ENCODE assay signal across 9 mouse cellular contexts in the genomic region with DNA sequence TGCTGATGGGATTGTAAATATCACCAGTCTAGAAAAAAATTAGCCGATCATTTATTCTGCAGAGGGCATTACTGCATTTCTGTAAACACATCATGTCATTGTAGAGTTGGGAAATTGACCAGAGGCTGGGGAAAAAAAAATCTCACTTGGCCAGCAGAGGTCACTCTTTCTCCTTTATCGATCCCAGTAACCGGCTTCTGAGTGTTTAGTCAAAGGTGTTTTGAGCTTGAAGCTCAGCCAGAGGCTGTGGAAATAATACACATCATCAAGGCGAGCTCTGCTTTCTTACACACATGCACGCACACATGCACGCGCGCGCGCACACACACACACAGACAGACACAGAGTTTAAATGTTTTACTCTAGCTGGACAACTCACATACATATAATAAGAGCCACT.
DNase-seq lines count a peak whose midpoint lies in the region; ATAC-seq and TF ChIP-seq lines count a peak whose summit lies in the region.
"Had no signal": no experiment of that assay in that cellular context is flagged by ENCODE, and none has a peak within 500 bp of the region (broad histone marks: within the 10 kb centered on the region; RNA-seq: fewer than 3 reads in every experiment).

No protein-coding gene starts in this region.

- no peak overlapping the region for H3K27ac ChIP-seq in forebrain, embryonic 16.5 days (ENCODE audit: low read length)
- no peak overlapping the region for H3K27ac ChIP-seq in limb, embryonic 14.5 days (replicated peaks; ENCODE audit: low read depth, low read length)
- H3K27ac ChIP-seq: heart, embryonic 15.5 days had no signal

- H3K36me3 ChIP-seq in forebrain, embryonic 16.5 days (ENCODE audit: control insufficient read depth, insufficient read depth) = no peaks in the 10 kb centered on the region
- H3K36me3 ChIP-seq in limb, embryonic 14.5 days (ENCODE audit: control insufficient read depth, insufficient read depth, low read length) = no peaks in the 10 kb centered on the region
- H3K36me3 ChIP-seq: heart, embryonic 15.5 days had no signal

- 5% methylated on average over 10 of the region's 10 CpGs for WGBS in forebrain, embryonic 16.5 days
- 8% methylated on average over 10 of the region's 10 CpGs for WGBS in limb, embryonic 14.5 days

- no peak for TF ChIP-seq POLR2A in limb, embryonic 14.5 days (IDR thresholded peaks at IDR 0.05; ENCODE audit: borderline replicate concordance, extremely low read depth, insufficient read depth, insufficient read length)

- no peak overlapping the region for H3K4me3 ChIP-seq in forebrain, embryonic 16.5 days (replicated peaks; ENCODE audit: low read length)
- H3K4me3 ChIP-seq in limb, embryonic 14.5 days (replicated peaks; ENCODE audit: low read length) = no peak overlapping the region
- H3K4me3 ChIP-seq: heart, embryonic 15.5 days had no signal

- no peaks in the 10 kb centered on the region for H3K9me3 ChIP-seq in forebrain, embryonic 16.5 days (ENCODE audit: control insufficient read depth, low read length)
- no peaks in the 10 kb centered on the region for H3K9me3 ChIP-seq in limb, embryonic 14.5 days (ENCODE audit: control insufficient read depth, low read length)
- H3K9me3 ChIP-seq: heart, embryonic 15.5 days had no signal

- H3K4me1 ChIP-seq in forebrain, embryonic 16.5 days (replicated peaks; ENCODE audit: control insufficient read depth, insufficient read depth, low read length) = peaks cover 16% of the 10 kb centered on the region
- peaks cover 19% of the 10 kb centered on the region for H3K4me1 ChIP-seq in limb, embryonic 14.5 days (ENCODE audit: control insufficient read depth, insufficient read depth, low read length)

- peak; percentile 3 for DNase-seq in CD4-positive, CD25-positive, alpha-beta regulatory T cell, adult 2 months (ENCODE audit: low read depth, low spot score)
- peak; percentile 2 to 13 for DNase-seq in B cell, adult 2 months
- peak; percentile 25 for DNase-seq in cerebellum, adult 11-12 months
- DNase-seq in kidney, postnatal 10 days = peak; percentile 74
- peak; percentile 91 for DNase-seq in limb, embryonic 14.5 days (ENCODE audit: low spot score)
- peak; percentile 59 for DNase-seq in retina, postnatal 7 days (ENCODE audit: low read depth, low spot score)

- H3K27me3 ChIP-seq in forebrain, embryonic 16.5 days (replicated peaks; ENCODE audit: control insufficient read depth, insufficient read depth, low read length) = no peaks in the 10 kb centered on the region
- no peaks in the 10 kb centered on the region for H3K27me3 ChIP-seq in limb, embryonic 14.5 days (ENCODE audit: control insufficient read depth, insufficient read depth, low read length)
- H3K27me3 ChIP-seq: heart, embryonic 15.5 days had no signal

- no peak overlapping the region for H3K9ac ChIP-seq in forebrain, embryonic 16.5 days (replicated peaks; ENCODE audit: low read depth, low read length)
- no peak overlapping the region for H3K9ac ChIP-seq in limb, embryonic 14.5 days (ENCODE audit: low read depth, low read length, severe bottlenecking)
- H3K9ac ChIP-seq: heart, embryonic 15.5 days had no signal

- no peak overlapping the region for H3K4me2 ChIP-seq in forebrain, embryonic 16.5 days (ENCODE audit: low read length)
- H3K4me2 ChIP-seq in limb, embryonic 14.5 days (replicated peaks; ENCODE audit: low read depth, low read length, severe bottlenecking) = no peak overlapping the region
- H3K4me2 ChIP-seq: heart, embryonic 15.5 days had no signal

- no peak for ATAC-seq in CD4-positive, CD25-positive, alpha-beta regulatory T cell, adult 4 months
- peak; percentile 51; the same call in 1 of the 2 replicates for ATAC-seq in forebrain, embryonic 16.5 days
- 0 out of 2 replicates have a peak, but pooled peaks have one; percentile 50 for ATAC-seq in limb, embryonic 14.5 days (ENCODE audit: low FRiP score, low read depth)

Comparison
In these comparisons a context has a peak if more than half of its experiments do, and no peak if none do; other contexts are left out.
1. DNase-seq: peak in every context shown above with its lines; median percentile 91 in limb, embryonic 14.5 days; 74 in kidney, postnatal 10 days; 59 in retina, postnatal 7 days; 25 in cerebellum, adult 11-12 months; 8 in B cell, adult 2 months; 3 in CD4-positive, CD25-positive, alpha-beta regulatory T cell, adult 2 months.